In the genomic region with DNA sequence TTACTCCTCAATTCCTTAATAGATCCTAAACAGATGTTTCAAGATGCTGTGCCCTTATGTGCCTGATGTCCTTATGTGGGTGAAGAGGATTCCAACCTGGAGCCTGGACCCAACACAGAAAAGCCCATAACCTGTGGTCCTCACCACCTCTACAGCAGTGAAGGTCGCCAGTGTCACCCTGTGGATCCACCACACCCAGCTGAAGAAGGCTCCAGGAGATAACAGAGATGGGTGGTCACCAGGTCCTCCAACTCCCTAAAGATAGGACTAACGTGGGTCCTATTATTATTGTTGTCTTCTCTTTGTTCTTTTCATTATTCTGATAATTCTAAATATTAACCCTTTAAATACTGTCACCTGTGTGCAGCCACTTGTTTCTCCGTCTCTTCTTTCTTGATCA, we compare ENCODE assay signal across 33 mouse cellular contexts. TPM values are rescaled to one million over a fixed set of nuclear protein-coding genes. Genes with fewer than 3 reads are reported as not detected.
DNase-seq lines count a peak whose midpoint lies in the region; ATAC-seq and TF ChIP-seq lines count a peak whose summit lies in the region.
"Had no signal": no experiment of that assay in that cellular context is flagged by ENCODE, and none has a peak within 500 bp of the region (broad histone marks: within the 10 kb centered on the region; RNA-seq: fewer than 3 reads in every experiment).

No protein-coding gene starts in this region.

- no peaks in the 10 kb centered on the region for H3K4me1 ChIP-seq in liver, postnatal 0 days (ENCODE audit: insufficient read depth)
- peaks cover 8% of the 10 kb centered on the region; the same call in 1 of the 2 replicates for H3K4me1 ChIP-seq in liver, embryonic 15.5 days (replicated peaks)
- H3K4me1 ChIP-seq: embryonic facial prominence, embryonic 10.5 days; embryonic facial prominence, embryonic 13.5 days; forebrain, embryonic 12.5 days; forebrain, embryonic 15.5 days; hindbrain, embryonic 12.5 days; hindbrain, embryonic 15.5 days had no signal

- H3K4me2 ChIP-seq in liver, postnatal 0 days (ENCODE audit: low read depth, low read length) = no peak overlapping the region
- no peak overlapping the region for H3K4me2 ChIP-seq in liver, embryonic 15.5 days
- H3K4me2 ChIP-seq: embryonic facial prominence, embryonic 13.5 days; forebrain, embryonic 12.5 days; forebrain, embryonic 15.5 days; heart, embryonic 11.5 days; hindbrain, embryonic 12.5 days; hindbrain, embryonic 15.5 days had no signal

- WGBS in liver, postnatal 0 days (ENCODE audit: insufficient replicate concordance) = 61% methylated on average over 3 of the region's 3 CpGs
- WGBS in liver, embryonic 15.5 days (ENCODE audit: insufficient replicate concordance) = 45% methylated on average over 3 of the region's 3 CpGs

- DNase-seq in liver = peak; percentile 12
- no peak for DNase-seq in liver, postnatal 0 days
- no peak for DNase-seq in layer of hippocampus, postnatal 36 days
- DNase-seq in frontal cortex, postnatal 14 days (ENCODE audit: low spot score in 2 of 2) = no peak
- DNase-seq: adrenal gland, adult 8-10 months; adrenal gland, postnatal 25 days; cerebellum, adult 11-12 months; cerebellum, adult 8-10 months; cerebellum, postnatal 10 days; cerebellum, postnatal 36 days; embryo, embryonic 11 days; gastrocnemius, adult 2 months; gastrocnemius, postnatal 14 days; heart, adult 11 months had no signal

- no peaks in the 10 kb centered on the region for H3K27me3 ChIP-seq in liver, postnatal 0 days (ENCODE audit: insufficient read depth, low read length)
- no peaks in the 10 kb centered on the region for H3K27me3 ChIP-seq in liver, embryonic 15.5 days
- H3K27me3 ChIP-seq: embryonic facial prominence, embryonic 13.5 days; forebrain, embryonic 12.5 days; forebrain, embryonic 15.5 days; hindbrain, embryonic 12.5 days; hindbrain, embryonic 15.5 days had no signal

- no peaks in the 10 kb centered on the region for H3K9me3 ChIP-seq in liver, postnatal 0 days (ENCODE audit: low read length)
- H3K9me3 ChIP-seq in liver, embryonic 15.5 days (replicated peaks) = no peaks in the 10 kb centered on the region
- H3K9me3 ChIP-seq: embryonic facial prominence, embryonic 10.5 days; forebrain, embryonic 12.5 days; forebrain, embryonic 15.5 days; hindbrain, embryonic 12.5 days; hindbrain, embryonic 15.5 days had no signal

- TF ChIP-seq EP300 in liver, postnatal 0 days (IDR thresholded peaks at IDR 0.05; ENCODE audit: low read depth) = no peak

- ATAC-seq in liver, postnatal 0 days = no peak
- peak; percentile 65 for ATAC-seq in liver, embryonic 15.5 days (ENCODE audit: insufficient read depth)
- peak; percentile 70 for ATAC-seq in megakaryocyte-erythroid progenitor cell, adult 5-6 weeks (replicated peaks; ENCODE audit: low FRiP score, low TSS enrichment, poor library complexity, severe bottlenecking)
- ATAC-seq: activated CD4-positive, CD25-positive, alpha-beta regulatory T cell, adult 4 months; forebrain, embryonic 15.5 days had no signal

- H3K9ac ChIP-seq in liver, postnatal 0 days (replicated peaks) = no peak overlapping the region
- H3K9ac ChIP-seq in liver, embryonic 15.5 days = no peak overlapping the region
- H3K9ac ChIP-seq: embryonic facial prominence, embryonic 13.5 days; forebrain, embryonic 12.5 days; forebrain, embryonic 15.5 days; hindbrain, embryonic 12.5 days; hindbrain, embryonic 15.5 days had no signal

- no peak overlapping the region for H3K4me3 ChIP-seq in liver, postnatal 0 days (ENCODE audit: low read depth, low read length)
- H3K4me3 ChIP-seq in liver, embryonic 15.5 days (replicated peaks) = no peak overlapping the region
- H3K4me3 ChIP-seq: embryonic facial prominence, embryonic 10.5 days; embryonic facial prominence, embryonic 13.5 days; erythroblast, embryonic 14.5 days; forebrain, embryonic 12.5 days; forebrain, embryonic 15.5 days; gastrocnemius, adult 2 months; hindbrain, embryonic 12.5 days; hindbrain, embryonic 15.5 days had no signal

- peaks cover 8% of the 10 kb centered on the region for H3K36me3 ChIP-seq in liver, postnatal 0 days (replicated peaks; ENCODE audit: insufficient read depth, low read length)
- peaks cover 24% of the 10 kb centered on the region for H3K36me3 ChIP-seq in liver, embryonic 15.5 days (replicated peaks)

- no peak for TF ChIP-seq CTCF in liver, postnatal 0 days (IDR thresholded peaks at IDR 0.05; ENCODE audit: low read depth)

- no peak overlapping the region for H3K27ac ChIP-seq in liver, postnatal 0 days (ENCODE audit: low read depth)
- H3K27ac ChIP-seq in liver, embryonic 15.5 days (replicated peaks) = no peak overlapping the region
- H3K27ac ChIP-seq: embryonic facial prominence, embryonic 10.5 days; embryonic facial prominence, embryonic 13.5 days; forebrain, embryonic 12.5 days; forebrain, embryonic 15.5 days; gastrocnemius, adult 2 months; hindbrain, embryonic 12.5 days; hindbrain, embryonic 15.5 days had no signal

RNA-seq across cellular contexts. Expression of gene 2610021A01Rik, which starts 12.6 kb away (rescaled TPM):
- 2.8 and 4.0 TPM in 2 replicates for polyA plus RNA-seq in liver, postnatal 0 days (2015; fragmentation: Nextera tagmentation; extraction: Ambion mirVana)
- 3.2 and 4.2 TPM in 2 replicates for polyA plus RNA-seq in liver, embryonic 15.5 days (2015; fragmentation: Nextera tagmentation; extraction: Ambion mirVana)
- 27.8 and 30.2 TPM in 2 replicates for total RNA-seq in megakaryocyte-erythroid progenitor cell, adult 5-6 weeks (2014; fragmentation: Nextera tagmentation)
- total RNA-seq in megakaryocyte-erythroid progenitor cell, adult 5-6 weeks (2017) = 30.6 and 32.7 TPM in 2 replicates
- total RNA-seq in layer of hippocampus, postnatal 36 days (2021) = 10 to 100 TPM; 32.1 to 41.3 TPM
- polyA plus RNA-seq: erythroblast, embryonic 14.5 days had no signal

RNA-seq across cellular contexts. Expression of gene Zfp788, which starts 21.3 kb away (rescaled TPM):
- 1.2 and 1.4 TPM in 2 replicates for polyA plus RNA-seq in liver, postnatal 0 days (2015; fragmentation: Nextera tagmentation; extraction: Ambion mirVana)
- 1.6 and 2.0 TPM in 2 replicates for polyA plus RNA-seq in liver, embryonic 15.5 days (2015; fragmentation: Nextera tagmentation; extraction: Ambion mirVana)
- total RNA-seq in megakaryocyte-erythroid progenitor cell, adult 5-6 weeks (2014; fragmentation: Nextera tagmentation) = 9.7 and 13.1 TPM in 2 replicates
- total RNA-seq in megakaryocyte-erythroid progenitor cell, adult 5-6 weeks (2017) = 6.6 and 13.9 TPM in 2 replicates
- total RNA-seq in layer of hippocampus, postnatal 36 days (2021) = 10 to 100 TPM; 34.8 to 37.8 TPM
- polyA plus RNA-seq: erythroblast, embryonic 14.5 days had no signal

RNA-seq across cellular contexts. Expression of gene Gm6871, which starts 38.2 kb away (rescaled TPM):
- not detected in 2 replicates for polyA plus RNA-seq in liver, postnatal 0 days (2015; fragmentation: Nextera tagmentation; extraction: Ambion mirVana)
- not detected in 2 replicates for polyA plus RNA-seq in liver, embryonic 15.5 days (2015; fragmentation: Nextera tagmentation; extraction: Ambion mirVana)
- total RNA-seq in megakaryocyte-erythroid progenitor cell, adult 5-6 weeks (2014; fragmentation: Nextera tagmentation) = not detected in 2 replicates
- not detected in 2 replicates for total RNA-seq in megakaryocyte-erythroid progenitor cell, adult 5-6 weeks (2017)
- total RNA-seq in layer of hippocampus, postnatal 36 days (2021) = not detected
- total RNA-seq: gastrocnemius, adult 2 months; gastrocnemius, postnatal 14 days; gastrocnemius, postnatal 4 days; heart, adult 8-10 months; heart, postnatal 25 days; hematopoietic stem cell, adult 5-6 weeks had no signal
- polyA plus RNA-seq: activated CD4-positive, CD25-positive, alpha-beta regulatory T cell, adult 4 months; brain, embryonic 14.5 days; cortical plate, adult 2 months; embryonic facial prominence, embryonic 10.5 days; embryonic facial prominence, embryonic 13.5 days; erythroblast, embryonic 14.5 days; forebrain, embryonic 12.5 days; forebrain, embryonic 15.5 days; heart, embryonic 14.5 days; heart, postnatal 0 days; hindbrain, embryonic 12.5 days had no signal
